24 mouse cellular contexts compared by ENCODE assay signal in the genomic region with DNA sequence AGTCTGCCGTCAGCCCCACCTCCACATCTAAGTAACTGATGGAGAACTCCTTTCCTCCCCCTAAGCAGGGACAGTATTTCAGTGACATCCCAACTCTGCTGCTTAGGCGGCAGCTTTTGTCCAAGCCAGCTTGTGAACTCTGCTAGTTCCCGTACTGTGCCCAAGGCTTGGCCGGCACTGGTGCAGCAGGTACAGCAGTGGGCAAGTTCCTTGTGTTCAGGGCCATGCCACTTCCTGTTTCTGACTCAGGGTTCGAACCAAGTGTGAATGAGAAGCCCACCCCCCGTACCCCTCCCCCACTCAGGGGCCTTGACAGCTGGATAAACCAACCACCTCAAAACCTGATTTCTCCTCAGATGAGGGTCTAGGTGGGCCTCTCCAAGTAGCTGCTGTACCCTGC. TPM values are rescaled to one million over a fixed set of nuclear protein-coding genes. Genes with fewer than 3 reads are reported as not detected.
DNase-seq lines count a peak whose midpoint lies in the region; ATAC-seq and TF ChIP-seq lines count a peak whose summit lies in the region.
"Had no signal": no experiment of that assay in that cellular context is flagged by ENCODE, and none has a peak within 500 bp of the region (broad histone marks: within the 10 kb centered on the region; RNA-seq: fewer than 3 reads in every experiment).

No protein-coding gene starts in this region.

- 59% methylated on average over 6 of the region's 6 CpGs for WGBS in heart, embryonic 12.5 days
- WGBS in thymus, adult 2 months: 30% methylated on average over 6 of the region's 6 CpGs

- H3K27ac ChIP-seq in heart, embryonic 12.5 days (ENCODE audit: poor library complexity, severe bottlenecking): peak overlapping the region; percentile 73; the same call in 1 of the 2 replicates
- H3K27ac ChIP-seq in thymus, adult 2 months (ENCODE audit: control insufficient read depth, insufficient read depth, low read length): no peak overlapping the region
- H3K27ac ChIP-seq: forebrain, embryonic 13.5 days; gastrocnemius, adult 2 months; hindbrain, postnatal 0 days; limb, embryonic 15.5 days; liver, embryonic 14.5 days; midbrain, embryonic 15.5 days; neural tube, embryonic 13.5 days had no signal

- DNase-seq in heart, adult 9 months (ENCODE audit: low spot score in 2 of 2): no peak
- DNase-seq in thymus, adult 2 months: peak; percentile 8
- no peak for DNase-seq in thymus, adult 18-20 months
- DNase-seq in thymus, postnatal 25 days: peak; percentile 8
- DNase-seq in right cerebral cortex, adult 2 months (ENCODE audit: low spot score in 2 of 2): no peak
- DNase-seq: adrenal gland, postnatal 10 days; cerebellum, adult 18-20 months; cerebellum, postnatal 14 days; gastrocnemius, adult 2 months; layer of hippocampus, adult 9-11 months; left cerebral cortex, postnatal 4 days; lung, postnatal 36 days; right cerebral cortex, postnatal 4 days had no signal

- ATAC-seq in heart, embryonic 12.5 days (ENCODE audit: insufficient number of reproducible peaks, low FRiP score): 0 out of 2 replicates have a peak, but pooled peaks have one; percentile 13
- peak; percentile 54; the same call in 1 of the 2 replicates for ATAC-seq in megakaryocyte, adult 5-6 weeks (ENCODE audit: poor library complexity, severe bottlenecking)
- no peak for ATAC-seq in frontal cortex, adult (ENCODE audit: low TSS enrichment)
- ATAC-seq: forebrain, embryonic 13.5 days; hindbrain, postnatal 0 days; intestine, postnatal 0 days; midbrain, embryonic 15.5 days had no signal

- TF ChIP-seq CTCF in thymus, adult 2 months (IDR thresholded peaks at IDR 0.05; ENCODE audit: borderline replicate concordance, control insufficient read depth, extremely low read depth, insufficient read depth, low read length, poor library complexity): no peak

- no peaks in the 10 kb centered on the region for H3K27me3 ChIP-seq in heart, embryonic 12.5 days (replicated peaks)
- H3K27me3 ChIP-seq in thymus, adult 2 months (ENCODE audit: control insufficient read depth, insufficient read depth, low read length): no peaks in the 10 kb centered on the region
- H3K27me3 ChIP-seq: forebrain, embryonic 13.5 days; limb, embryonic 15.5 days; midbrain, embryonic 15.5 days; neural tube, embryonic 13.5 days had no signal

- no peak overlapping the region for H3K9ac ChIP-seq in heart, embryonic 12.5 days
- H3K9ac ChIP-seq: forebrain, embryonic 13.5 days; limb, embryonic 15.5 days; liver, embryonic 14.5 days; lung, embryonic 14.5 days; midbrain, embryonic 15.5 days; neural tube, embryonic 13.5 days had no signal

- H3K4me2 ChIP-seq in heart, embryonic 12.5 days: no peak overlapping the region
- H3K4me2 ChIP-seq: forebrain, embryonic 13.5 days; limb, embryonic 15.5 days; lung, embryonic 14.5 days; midbrain, embryonic 15.5 days; neural tube, embryonic 13.5 days had no signal

- no peaks in the 10 kb centered on the region for H3K9me3 ChIP-seq in heart, embryonic 12.5 days (replicated peaks)
- H3K9me3 ChIP-seq: forebrain, embryonic 13.5 days; limb, embryonic 15.5 days; midbrain, embryonic 15.5 days; neural tube, embryonic 13.5 days had no signal

- peaks cover 35% of the 10 kb centered on the region for H3K4me1 ChIP-seq in heart, embryonic 12.5 days (replicated peaks)
- peaks cover 16% of the 10 kb centered on the region for H3K4me1 ChIP-seq in thymus, adult 2 months (replicated peaks; ENCODE audit: control insufficient read depth, insufficient read depth, low read length)
- H3K4me1 ChIP-seq: midbrain, embryonic 15.5 days had no signal

- no peak for TF ChIP-seq POLR2A in thymus, adult 2 months (IDR thresholded peaks at IDR 0.05; ENCODE audit: control insufficient read depth, extremely low read depth, insufficient read depth, low read length, poor library complexity)

- H3K4me3 ChIP-seq in heart, embryonic 12.5 days: no peak overlapping the region
- no peak overlapping the region for H3K4me3 ChIP-seq in thymus, adult 2 months (ENCODE audit: control insufficient read depth, insufficient read depth, low read length)
- H3K4me3 ChIP-seq: forebrain, embryonic 13.5 days; gastrocnemius, adult 2 months; limb, embryonic 15.5 days; midbrain, embryonic 15.5 days; neural tube, embryonic 13.5 days had no signal

- peaks cover 32% of the 10 kb centered on the region for H3K36me3 ChIP-seq in heart, embryonic 12.5 days
- H3K36me3 ChIP-seq in thymus, adult 2 months (ENCODE audit: control insufficient read depth, insufficient read depth, low read length): peaks cover 30% of the 10 kb centered on the region

RNA-seq across cellular contexts. Expression of gene Ints7, which starts 49.1 kb away (rescaled TPM):
- 48.8 and 51.8 TPM in 2 replicates for polyA plus RNA-seq in heart, embryonic 12.5 days (2016; fragmentation: Nextera tagmentation; extraction: Ambion mirVana)
- polyA plus RNA-seq in thymus, adult 2 months (2012; rRNA removed): 62.2 and 71.0 TPM in 2 replicates
- 18.1 and 18.2 TPM in 2 replicates for total RNA-seq in megakaryocyte, adult 5-6 weeks (2015)
- total RNA-seq in megakaryocyte, adult 5-6 weeks (2017): 33.7 and 37.1 TPM in 2 replicates

RNA-seq across cellular contexts. Expression of gene Dtl, which starts 49.1 kb away (rescaled TPM):
- 40.3 and 43.3 TPM in 2 replicates for polyA plus RNA-seq in heart, embryonic 12.5 days (2016; fragmentation: Nextera tagmentation; extraction: Ambion mirVana)
- polyA plus RNA-seq in thymus, adult 2 months (2012; rRNA removed): 13.7 and 20.2 TPM in 2 replicates
- total RNA-seq in megakaryocyte, adult 5-6 weeks (2015): 34.7 and 36.7 TPM in 2 replicates
- total RNA-seq in megakaryocyte, adult 5-6 weeks (2017): 24.2 and 30.4 TPM in 2 replicates

Comparison
In these comparisons a context has a peak if more than half of its experiments do, and no peak if none do; other contexts are left out.
1. DNase-seq: peak in thymus, adult 2 months (single experiment) and thymus, postnatal 25 days (single experiment); none in heart, adult 9 months (0 of 2), thymus, adult 18-20 months (0 of 2) and right cerebral cortex, adult 2 months (0 of 2).